Mouse (Mus musculus): ENCODE results near the gene Olfr972. TPM values are rescaled to one million over a fixed set of nuclear protein-coding genes. Genes with fewer than 3 reads are reported as not detected.

Olfr972 gene
- polyA plus RNA-seq (2012; fragmentation: generic; extraction: Trizol), result not detected

DNA sequence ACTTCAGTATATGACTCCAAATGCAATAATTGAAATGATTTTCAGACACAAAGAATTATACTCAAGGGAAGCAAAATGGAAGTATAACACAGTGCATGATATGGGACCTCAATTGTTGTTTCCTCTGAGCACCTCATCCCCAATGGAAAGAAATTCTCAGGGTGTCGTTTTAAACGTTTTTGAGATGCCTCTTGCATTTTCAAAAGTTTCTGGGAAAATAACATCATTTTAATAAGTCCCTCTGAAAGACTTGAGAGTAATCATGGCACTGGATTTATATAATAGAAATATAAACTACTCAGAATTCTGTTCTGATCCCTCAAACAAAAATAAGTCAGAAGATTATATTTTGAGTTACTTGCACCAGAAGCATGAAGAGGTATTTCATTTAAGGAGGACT lies at the start of gene Olfr972:
TSS of gene Olfr972 (plus strand) at position 301 of the 400 bp plus-strand sequence.

DNA sequence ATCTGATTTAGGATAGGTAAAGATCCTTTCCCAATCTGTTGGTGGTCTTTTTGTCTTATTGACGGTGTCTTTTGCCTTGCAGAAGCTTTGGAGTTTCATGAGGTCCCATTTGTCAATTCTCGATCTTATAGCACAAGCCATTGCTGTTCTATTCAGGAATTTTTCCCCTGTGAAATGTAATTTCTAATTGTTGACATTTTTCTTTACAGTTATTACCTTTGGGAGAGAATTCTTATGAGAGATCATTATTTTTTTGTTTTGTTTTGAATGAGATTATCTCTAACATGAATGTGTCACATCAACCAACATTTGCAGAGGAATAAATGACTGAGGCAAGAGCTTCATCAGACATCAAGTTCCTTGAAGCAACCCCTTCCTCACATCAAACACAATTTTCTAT lies 29.6 kb upstream of the Olfr972 start, which contains the start of gene Olfr971:
TSS of gene Olfr971 (plus strand) at position 301 of the 400 bp plus-strand sequence.

DNA sequence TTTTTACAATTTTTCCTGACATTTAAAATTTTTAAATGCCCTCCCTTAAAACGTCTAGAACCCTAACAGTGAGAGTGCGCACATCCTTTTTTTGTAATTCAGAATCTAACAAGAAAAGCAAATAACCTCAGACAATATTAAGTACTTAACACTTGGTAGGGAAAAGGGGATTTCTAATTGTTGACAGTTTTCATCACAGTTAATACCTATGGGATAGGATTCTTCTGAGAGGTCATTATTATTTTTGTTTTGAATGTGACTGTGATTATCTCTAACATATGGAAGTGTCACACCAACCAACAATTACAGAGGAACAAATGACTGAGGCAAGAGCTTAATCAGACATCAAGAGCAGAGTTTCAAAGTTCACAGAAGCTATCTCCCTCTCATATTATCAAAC lies 40.8 kb downstream of the Olfr972 start, which contains the start of gene Olfr229:
TSS of gene Olfr229 (plus strand) at position 301 of the 400 bp plus-strand sequence.

Other genes starting within 250 kb of the Olfr972 start
- gene Olfr960, start 245.0 kb upstream of the Olfr972 start, polyA plus RNA-seq (2012; fragmentation: generic; extraction: Trizol), result not detected
- gene Olfr961, start 221.3 kb upstream of the Olfr972 start, polyA plus RNA-seq (2012; fragmentation: generic; extraction: Trizol), result not detected
- gene Olfr963, start 199.2 kb upstream of the Olfr972 start, polyA plus RNA-seq (2012; fragmentation: generic; extraction: Trizol), result not detected
- not detected for gene Olfr149, start 159.3 kb upstream of the Olfr972 start, polyA plus RNA-seq (2012; fragmentation: generic; extraction: Trizol)
- not detected for gene Olfr965, start 155.1 kb upstream of the Olfr972 start, polyA plus RNA-seq (2012; fragmentation: generic; extraction: Trizol)
- not detected for gene Olfr150, start 135.4 kb upstream of the Olfr972 start, polyA plus RNA-seq (2012; fragmentation: generic; extraction: Trizol)
- gene Olfr967, start 120.2 kb upstream of the Olfr972 start, polyA plus RNA-seq (2012; fragmentation: generic; extraction: Trizol), result not detected
- not detected for gene Olfr968, start 83.2 kb upstream of the Olfr972 start, polyA plus RNA-seq (2012; fragmentation: generic; extraction: Trizol)
- not detected for gene Olfr969, start 75.5 kb upstream of the Olfr972 start, polyA plus RNA-seq (2012; fragmentation: generic; extraction: Trizol)
- gene Olfr970, start 57.6 kb upstream of the Olfr972 start, polyA plus RNA-seq (2012; fragmentation: generic; extraction: Trizol), result not detected
- not detected for gene Olfr971, start 29.5 kb upstream of the Olfr972 start, polyA plus RNA-seq (2012; fragmentation: generic; extraction: Trizol)
- not detected for gene Olfr229, start 40.9 kb downstream of the Olfr972 start, polyA plus RNA-seq (2012; fragmentation: generic; extraction: Trizol)
- gene Olfr974, start 71.1 kb downstream of the Olfr972 start, polyA plus RNA-seq (2012; fragmentation: generic; extraction: Trizol), result not detected
- gene Olfr975, start 85.6 kb downstream of the Olfr972 start, polyA plus RNA-seq (2012; fragmentation: generic; extraction: Trizol), result not detected
- not detected for gene Olfr976, start 94.7 kb downstream of the Olfr972 start, polyA plus RNA-seq (2012; fragmentation: generic; extraction: Trizol)
- gene Olfr978, start 125.7 kb downstream of the Olfr972 start, polyA plus RNA-seq (2012; fragmentation: generic; extraction: Trizol), result not detected
- not detected for gene Olfr979, start 137.0 kb downstream of the Olfr972 start, polyA plus RNA-seq (2012; fragmentation: generic; extraction: Trizol)
- gene Olfr980, start 143.2 kb downstream of the Olfr972 start, polyA plus RNA-seq (2012; fragmentation: generic; extraction: Trizol), result not detected
- gene Olfr981, start 155.0 kb downstream of the Olfr972 start, polyA plus RNA-seq (2012; fragmentation: generic; extraction: Trizol), result not detected
- gene Olfr982, start 207.4 kb downstream of the Olfr972 start, polyA plus RNA-seq (2012; fragmentation: generic; extraction: Trizol), result not detected
- gene Olfr983, start 227.2 kb downstream of the Olfr972 start, polyA plus RNA-seq (2012; fragmentation: generic; extraction: Trizol), result not detected
- gene Olfr984, start 247.8 kb downstream of the Olfr972 start, polyA plus RNA-seq (2012; fragmentation: generic; extraction: Trizol), result not detected

Measured in C3H10T1/2 (cell line).